Mouse (Mus musculus) activated CD4-positive, CD25-positive, alpha-beta regulatory T cell, adult 9 weeks (primary cell): ENCODE results near the gene Gja5. TPM values are rescaled to one million over a fixed set of nuclear protein-coding genes. Genes with fewer than 3 reads are reported as not detected.

Experiments used
- polyA plus RNA-seq: library from polyadenylated mRNA; unstranded; fragments of 100-300 nt; shearing (Covaris generic); gene quantifications from one replicate; pipeline ENCODE4 v1.2.1, GENCODE M21; 2017

Gja5 gene
- polyA plus RNA-seq = 0.20 TPM

DNA sequence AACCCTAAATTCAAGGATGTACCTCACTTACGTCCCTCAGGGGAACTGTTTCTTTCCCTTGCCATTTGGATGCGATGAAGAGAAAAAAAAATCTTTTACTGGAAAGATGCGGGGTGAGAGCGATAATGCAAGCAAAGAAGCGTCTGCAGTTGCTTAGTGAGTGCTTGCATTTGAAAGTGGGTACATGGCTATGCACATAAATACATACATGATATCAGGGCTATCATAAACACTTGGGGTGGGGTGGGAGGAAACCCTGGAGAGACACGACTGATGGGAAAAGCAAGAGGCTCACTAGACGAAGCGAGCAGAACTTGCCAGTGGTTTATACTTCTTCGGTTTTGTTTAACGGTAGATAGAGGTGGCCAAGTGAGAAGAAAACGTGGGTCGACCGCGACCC lies at the start of gene Gja5:
TSS of gene Gja5 (plus strand) at position 301 of the 400 bp plus-strand sequence.

DNA sequence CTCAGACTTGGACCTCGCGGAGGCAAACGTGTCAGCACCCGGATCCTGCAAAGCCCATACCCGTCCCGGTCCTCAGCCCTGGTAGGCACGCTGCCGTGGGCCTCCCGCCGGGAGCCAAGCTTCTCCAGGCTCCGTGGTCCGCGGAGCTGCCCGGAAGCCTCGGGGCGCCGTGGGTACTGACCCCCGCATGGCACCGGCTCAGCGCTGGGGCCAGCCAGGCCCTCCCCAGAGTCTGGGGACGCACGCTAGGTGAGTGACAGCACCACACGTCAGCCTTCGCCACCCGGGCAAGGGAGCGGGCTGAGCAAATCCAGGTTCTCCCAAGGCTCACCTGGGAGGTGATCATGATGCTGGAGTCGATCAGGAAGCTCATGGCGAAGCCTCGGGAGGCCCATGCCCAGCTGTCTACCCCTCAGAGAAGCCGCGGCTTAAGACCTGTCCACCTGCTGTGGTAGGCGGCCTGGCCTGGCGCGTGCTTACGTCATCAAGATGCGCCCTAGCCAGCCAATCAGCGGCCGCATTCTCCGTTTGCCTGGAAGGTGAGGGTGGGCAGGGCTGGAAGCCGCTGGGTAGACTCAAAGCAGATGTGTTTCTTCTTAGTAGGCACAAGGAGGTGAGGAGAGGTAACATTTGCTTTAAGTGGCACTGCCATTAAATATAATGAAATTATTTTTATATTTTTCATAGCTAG lies 503 bp downstream of the Gja5 start, which contains the start of gene Gpr89:
TSS of gene Gpr89 (minus strand) at position 496 of the 691 bp plus-strand sequence.

DNA sequence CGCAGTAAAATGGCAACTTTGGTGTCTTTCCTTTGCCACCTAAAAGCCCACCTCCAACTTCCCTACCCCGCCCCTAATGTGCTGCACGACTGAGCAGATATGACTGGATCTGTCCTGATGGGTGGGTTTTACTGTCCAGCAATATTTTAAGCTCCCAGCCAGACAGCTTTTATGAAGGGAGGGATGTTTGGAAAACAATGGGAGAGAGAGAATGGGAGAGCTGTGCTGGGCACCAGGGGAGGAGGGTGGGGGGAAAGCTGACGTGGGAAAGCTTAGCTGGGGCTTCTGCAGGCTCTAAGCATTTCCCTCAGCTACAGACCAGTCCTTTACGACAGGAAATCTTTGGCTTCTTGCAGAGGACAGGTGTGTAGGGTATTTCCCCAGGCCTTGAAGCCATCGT lies 21.4 kb downstream of the Gja5 start, which contains the start of gene Gja8:
TSS of gene Gja8 (minus strand) at position 101 of the 400 bp plus-strand sequence.

Other genes starting within 250 kb of the Gja5 start
- 0.09 TPM for gene Ankrd35, start 234.6 kb upstream of the Gja5 start, polyA plus RNA-seq
- 22.6 TPM for gene Pias3, start 208.3 kb upstream of the Gja5 start, polyA plus RNA-seq
- 0.64 TPM for gene Nudt17, start 196.1 kb upstream of the Gja5 start, polyA plus RNA-seq
- gene Polr3c, start 177.1 kb upstream of the Gja5 start, polyA plus RNA-seq = 75.2 TPM
- 52.1 TPM for gene Rnf115, start 177.0 kb upstream of the Gja5 start, polyA plus RNA-seq
- 0.24 TPM for gene Pdzk1, start 75.4 kb upstream of the Gja5 start, polyA plus RNA-seq
- 23.3 TPM for gene Cd160, start 75.3 kb upstream of the Gja5 start, polyA plus RNA-seq
- 33.4 TPM for gene Gpr89, start 653 bp downstream of the Gja5 start, polyA plus RNA-seq
- not detected for gene Gja8, start 21.3 kb downstream of the Gja5 start, polyA plus RNA-seq